Comparison of ENCODE assay signal across 26 mouse cellular contexts in genomic region chr4:95233034-95233433, GRCm38 (mm10).
DNase-seq lines count a peak whose midpoint lies in the region; ATAC-seq and TF ChIP-seq lines count a peak whose summit lies in the region.
"Had no signal": no experiment of that assay in that cellular context is flagged by ENCODE, and none has a peak within 500 bp of the region (broad histone marks: within the 10 kb centered on the region; RNA-seq: fewer than 3 reads in every experiment).

No protein-coding gene starts in this region.

- no peaks in the 10 kb centered on the region for H3K9me3 ChIP-seq in intestine, postnatal 0 days (ENCODE audit: control insufficient read depth)
- H3K9me3 ChIP-seq in intestine, embryonic 15.5 days: no peaks in the 10 kb centered on the region
- no peaks in the 10 kb centered on the region for H3K9me3 ChIP-seq in liver, postnatal 0 days (ENCODE audit: low read length)
- H3K9me3 ChIP-seq: embryonic facial prominence, embryonic 13.5 days; forebrain, embryonic 10.5 days; forebrain, embryonic 15.5 days; heart, embryonic 12.5 days; limb, embryonic 15.5 days; lung, embryonic 15.5 days; midbrain, embryonic 10.5 days; midbrain, embryonic 15.5 days; neural tube, embryonic 15.5 days had no signal

- TF ChIP-seq CTCF in intestine, postnatal 0 days (IDR thresholded peaks at IDR 0.05; ENCODE audit: low read depth): no peak
- no peak for TF ChIP-seq CTCF in liver, adult 2 months (IDR thresholded peaks at IDR 0.05; ENCODE audit: low read depth, low read length)
- no peak for TF ChIP-seq CTCF in liver, postnatal 0 days (IDR thresholded peaks at IDR 0.05; ENCODE audit: low read depth)
- TF ChIP-seq CTCF in small intestine, adult 2 months (IDR thresholded peaks at IDR 0.05; ENCODE audit: extremely low read depth, insufficient read length, insufficient replicate concordance, low read depth, low read length): no peak

- H3K4me2 ChIP-seq in intestine, postnatal 0 days (replicated peaks; ENCODE audit: low read depth): no peak overlapping the region
- H3K4me2 ChIP-seq in intestine, embryonic 15.5 days (replicated peaks): no peak overlapping the region
- no peak overlapping the region for H3K4me2 ChIP-seq in liver, postnatal 0 days (ENCODE audit: low read depth, low read length)
- H3K4me2 ChIP-seq: embryonic facial prominence, embryonic 13.5 days; forebrain, embryonic 15.5 days; heart, embryonic 12.5 days; hindbrain, embryonic 14.5 days; limb, embryonic 15.5 days; lung, embryonic 15.5 days; midbrain, embryonic 15.5 days; neural tube, embryonic 15.5 days had no signal

- H3K4me3 ChIP-seq in intestine, postnatal 0 days (ENCODE audit: low read depth, low read length): no peak overlapping the region
- no peak overlapping the region for H3K4me3 ChIP-seq in intestine, embryonic 15.5 days (replicated peaks)
- H3K4me3 ChIP-seq in liver, adult 2 months (ENCODE audit: insufficient read depth, low read depth, low read length): no peak overlapping the region
- no peak overlapping the region for H3K4me3 ChIP-seq in liver, postnatal 0 days (ENCODE audit: low read depth, low read length)
- no peak overlapping the region for H3K4me3 ChIP-seq in small intestine, adult 2 months (ENCODE audit: low read depth, low read length)
- H3K4me3 ChIP-seq: embryonic facial prominence, embryonic 13.5 days; forebrain, embryonic 10.5 days; forebrain, embryonic 15.5 days; heart, adult 2 months; heart, embryonic 12.5 days; limb, embryonic 15.5 days; lung, embryonic 15.5 days; midbrain, embryonic 10.5 days; midbrain, embryonic 15.5 days; neural tube, embryonic 15.5 days had no signal

- DNase-seq in adrenal gland, postnatal 14 days: peak; percentile 25
- no peak for DNase-seq in adrenal gland, adult 8-10 months
- peak; percentile 66 for DNase-seq in liver, adult 2 months (ENCODE audit: extremely low read depth, low read depth, low spot score)
- no peak for DNase-seq in liver, postnatal 0 days
- DNase-seq: adrenal gland, postnatal 25 days; cerebellum, adult 18-20 months; cerebellum, postnatal 10 days; heart, adult 2 months; thymus, adult 2 months; thymus, postnatal 36 days had no signal

- TF ChIP-seq POLR2A in liver, adult 2 months (IDR thresholded peaks at IDR 0.05; ENCODE audit: extremely low read depth, insufficient read depth, low read length): no peak
- TF ChIP-seq POLR2A in small intestine, adult 2 months (IDR thresholded peaks at IDR 0.05; ENCODE audit: low read depth, low read length): no peak

- H3K27me3 ChIP-seq in intestine, postnatal 0 days (replicated peaks; ENCODE audit: control insufficient read depth, insufficient read depth, low read length): no peaks in the 10 kb centered on the region
- no peaks in the 10 kb centered on the region for H3K27me3 ChIP-seq in intestine, embryonic 15.5 days (replicated peaks)
- H3K27me3 ChIP-seq in liver, adult 2 months (ENCODE audit: control insufficient read depth, insufficient read depth, low read length): no peaks in the 10 kb centered on the region
- no peaks in the 10 kb centered on the region for H3K27me3 ChIP-seq in liver, postnatal 0 days (ENCODE audit: insufficient read depth, low read length)
- no peaks in the 10 kb centered on the region for H3K27me3 ChIP-seq in small intestine, adult 2 months (ENCODE audit: control insufficient read depth, insufficient read depth, low read length)
- H3K27me3 ChIP-seq: CH12.LX; embryonic facial prominence, embryonic 13.5 days; forebrain, embryonic 15.5 days; heart, embryonic 12.5 days; limb, embryonic 15.5 days; lung, embryonic 15.5 days; midbrain, embryonic 15.5 days; neural tube, embryonic 15.5 days had no signal

- no peaks in the 10 kb centered on the region for H3K4me1 ChIP-seq in intestine, postnatal 0 days (replicated peaks; ENCODE audit: control insufficient read depth, insufficient read depth, low read length)
- no peaks in the 10 kb centered on the region for H3K4me1 ChIP-seq in intestine, embryonic 15.5 days (replicated peaks)
- no peaks in the 10 kb centered on the region for H3K4me1 ChIP-seq in liver, adult 2 months (ENCODE audit: control insufficient read depth, insufficient read depth, low read length)
- H3K4me1 ChIP-seq in liver, postnatal 0 days (ENCODE audit: insufficient read depth): no peaks in the 10 kb centered on the region
- H3K4me1 ChIP-seq in small intestine, adult 2 months (ENCODE audit: control insufficient read depth, insufficient read depth, insufficient read length, low read length): peaks cover 3% of the 10 kb centered on the region; the same call in 1 of the 2 replicates
- H3K4me1 ChIP-seq: embryonic facial prominence, embryonic 13.5 days; forebrain, embryonic 10.5 days; forebrain, embryonic 15.5 days; heart, embryonic 12.5 days; lung, embryonic 15.5 days; midbrain, embryonic 10.5 days; midbrain, embryonic 15.5 days; neural tube, embryonic 15.5 days had no signal

- ATAC-seq in intestine, postnatal 0 days: peak; percentile 89
- no peak for ATAC-seq in intestine, embryonic 15.5 days
- no peak for ATAC-seq in liver, postnatal 0 days
- no peak for ATAC-seq in cerebellum, adult (ENCODE audit: insufficient number of reproducible peaks, low FRiP score, low TSS enrichment)
- ATAC-seq: forebrain, embryonic 15.5 days; midbrain, embryonic 15.5 days had no signal

- H3K27ac ChIP-seq in intestine, postnatal 0 days (ENCODE audit: low read depth, low read length): peak overlapping the region; percentile 41; the same call in 1 of the 2 replicates
- H3K27ac ChIP-seq in intestine, embryonic 15.5 days: no peak overlapping the region
- H3K27ac ChIP-seq in liver, adult 2 months (replicated peaks; ENCODE audit: insufficient read depth, low read depth, low read length): no peak overlapping the region
- H3K27ac ChIP-seq in liver, postnatal 0 days (ENCODE audit: low read depth): no peak overlapping the region
- H3K27ac ChIP-seq in small intestine, adult 2 months (ENCODE audit: insufficient read depth, low read depth, low read length): peak overlapping the region; percentile 17; the same call in 1 of the 2 replicates
- H3K27ac ChIP-seq: embryonic facial prominence, embryonic 13.5 days; forebrain, embryonic 10.5 days; forebrain, embryonic 15.5 days; heart, adult 2 months; hindbrain, embryonic 14.5 days; limb, embryonic 15.5 days; liver, embryonic 14.5 days; lung, embryonic 15.5 days; midbrain, embryonic 10.5 days; midbrain, embryonic 15.5 days; neural tube, embryonic 15.5 days had no signal

- no peak overlapping the region for H3K9ac ChIP-seq in intestine, postnatal 0 days (ENCODE audit: low read depth, low read length)
- no peak overlapping the region for H3K9ac ChIP-seq in intestine, embryonic 15.5 days
- no peak overlapping the region for H3K9ac ChIP-seq in liver, adult 2 months (ENCODE audit: low read depth, low read length)
- no peak overlapping the region for H3K9ac ChIP-seq in liver, postnatal 0 days (replicated peaks)
- H3K9ac ChIP-seq: embryonic facial prominence, embryonic 13.5 days; forebrain, embryonic 15.5 days; heart, embryonic 12.5 days; hindbrain, embryonic 14.5 days; limb, embryonic 15.5 days; liver, embryonic 14.5 days; lung, embryonic 15.5 days; midbrain, embryonic 15.5 days; neural tube, embryonic 15.5 days had no signal

- H3K79me2 ChIP-seq in liver, adult 2 months (ENCODE audit: control insufficient read depth, insufficient read depth, low read length): no peaks in the 10 kb centered on the region

- no peak; the same call in 1 of the 2 replicates for TF ChIP-seq EP300 in liver, postnatal 0 days (IDR thresholded peaks at IDR 0.05; ENCODE audit: low read depth)

- no peaks in the 10 kb centered on the region for H3K36me3 ChIP-seq in intestine, postnatal 0 days (ENCODE audit: control insufficient read depth, insufficient read depth)
- no peaks in the 10 kb centered on the region for H3K36me3 ChIP-seq in intestine, embryonic 15.5 days
- no peaks in the 10 kb centered on the region for H3K36me3 ChIP-seq in liver, adult 2 months (ENCODE audit: control insufficient read depth, insufficient read depth, low read length)
- no peaks in the 10 kb centered on the region for H3K36me3 ChIP-seq in liver, postnatal 0 days (replicated peaks; ENCODE audit: insufficient read depth, low read length)
- no peaks in the 10 kb centered on the region for H3K36me3 ChIP-seq in small intestine, adult 2 months (ENCODE audit: control insufficient read depth, insufficient read depth, low read length)
- H3K36me3 ChIP-seq: embryonic facial prominence, embryonic 13.5 days; forebrain, embryonic 10.5 days; forebrain, embryonic 15.5 days; heart, embryonic 12.5 days; limb, embryonic 15.5 days; lung, embryonic 15.5 days; midbrain, embryonic 10.5 days; midbrain, embryonic 15.5 days; neural tube, embryonic 15.5 days had no signal

Comparison
In these comparisons a context has a peak if more than half of its experiments do, and no peak if none do; other contexts are left out.
1. DNase-seq: peak in adrenal gland, postnatal 14 days (single experiment) and liver, adult 2 months (single experiment); none in adrenal gland, adult 8-10 months (single experiment) and liver, postnatal 0 days (single experiment).
2. H3K27ac ChIP-seq: peak in intestine, postnatal 0 days (single experiment) and small intestine, adult 2 months (single experiment); none in intestine, embryonic 15.5 days (single experiment), liver, adult 2 months (single experiment) and liver, postnatal 0 days (single experiment).